Mouse (Mus musculus): ENCODE data around the gene Fibcd1. TPM values are rescaled to one million over a fixed set of nuclear protein-coding genes. Genes with fewer than 3 reads are reported as not detected.

The Fibcd1 gene
- total RNA-seq (2021), result 10 to 100 TPM in 1 of 2 experiments, 1 to 10 TPM in 1; 7.0 to 13.3 TPM

DNA sequence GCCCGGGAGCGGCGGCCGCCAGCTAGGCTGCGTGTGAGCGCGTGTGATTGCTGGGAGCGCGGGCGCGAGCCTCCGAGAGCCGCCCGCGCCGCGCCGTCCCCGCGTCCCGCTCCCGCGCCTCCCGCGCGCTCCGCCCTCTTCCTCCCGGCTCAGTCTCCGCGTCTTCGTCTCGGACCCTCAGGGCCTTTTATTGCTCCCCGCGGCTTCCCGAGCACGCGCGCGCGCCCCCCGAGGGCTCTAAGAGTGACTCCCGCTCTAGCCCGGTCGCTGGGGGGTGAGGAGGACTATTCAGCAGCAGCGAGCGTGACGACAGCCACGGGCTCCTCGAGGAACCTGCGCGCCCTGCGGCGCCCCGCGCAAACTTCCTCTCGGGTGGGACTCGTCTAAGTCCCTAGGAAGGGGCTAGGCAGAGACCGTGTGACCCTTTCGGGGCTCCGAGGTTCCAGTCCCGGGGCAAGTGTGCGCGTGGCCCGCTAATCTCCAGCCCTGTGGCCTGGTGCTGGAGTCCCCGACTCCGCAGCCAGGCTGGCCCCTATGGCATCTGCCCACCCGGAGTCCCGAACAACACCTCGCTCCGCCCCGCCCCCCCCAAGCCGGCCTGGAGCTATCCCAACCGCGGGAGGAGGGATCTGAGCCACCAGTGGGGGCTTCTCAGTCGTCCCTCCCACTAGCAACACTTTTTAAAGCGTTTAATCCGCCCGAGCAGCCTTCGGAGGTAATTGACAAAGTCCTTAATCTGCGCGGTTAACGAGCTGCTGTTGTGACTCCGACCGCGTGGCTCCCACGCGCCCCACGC lies at the start of gene Fibcd1:
Gene Fibcd1, minus strand, starts transcription at position 110 of the 796 bp plus-strand sequence.
- intact Hi-C loops (cut with DNase I), result no loop called here
- no peak for DNase-seq (ENCODE audit: extremely low spot score in 1 of 2, low spot score in 2 of 2)

DNA sequence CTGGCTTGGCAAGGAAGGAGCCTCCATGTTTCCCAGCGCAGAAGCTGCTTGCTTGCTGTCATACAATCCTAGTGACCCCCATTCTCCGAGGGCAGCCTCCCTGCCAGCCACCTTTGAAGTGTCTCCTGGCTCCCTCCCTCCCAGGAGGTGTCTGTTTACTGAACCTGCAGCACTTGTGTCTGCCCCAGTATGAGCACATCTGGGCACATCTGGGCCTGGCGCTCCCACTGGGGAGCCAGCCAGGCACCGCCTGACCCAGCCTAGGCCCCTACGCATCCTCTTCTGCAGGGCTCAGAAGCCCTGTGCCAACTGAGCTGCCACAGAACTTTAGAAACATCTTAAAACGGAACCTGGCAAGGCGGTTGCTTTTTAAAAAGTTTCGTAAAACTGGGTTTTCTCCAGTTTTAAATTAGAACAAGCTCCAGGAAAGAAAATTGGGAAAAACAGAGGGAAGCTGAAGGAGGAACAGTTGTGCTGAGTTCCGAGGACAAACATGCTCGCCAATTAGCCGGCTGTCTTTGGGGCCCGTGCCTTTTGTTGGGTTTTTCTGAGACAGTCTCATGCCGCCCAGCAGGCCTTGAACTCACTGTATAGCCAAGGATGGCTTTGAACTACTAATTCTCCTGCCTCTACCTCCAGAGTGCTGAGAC lies 48.5 kb upstream of the Fibcd1 start:
- intact Hi-C loops (cut with DNase I), result no loop called here
- peak in 1 of 2 experiments; percentile 48 for DNase-seq (ENCODE audit: extremely low spot score in 1 of 2, low spot score in 2 of 2)

DNA sequence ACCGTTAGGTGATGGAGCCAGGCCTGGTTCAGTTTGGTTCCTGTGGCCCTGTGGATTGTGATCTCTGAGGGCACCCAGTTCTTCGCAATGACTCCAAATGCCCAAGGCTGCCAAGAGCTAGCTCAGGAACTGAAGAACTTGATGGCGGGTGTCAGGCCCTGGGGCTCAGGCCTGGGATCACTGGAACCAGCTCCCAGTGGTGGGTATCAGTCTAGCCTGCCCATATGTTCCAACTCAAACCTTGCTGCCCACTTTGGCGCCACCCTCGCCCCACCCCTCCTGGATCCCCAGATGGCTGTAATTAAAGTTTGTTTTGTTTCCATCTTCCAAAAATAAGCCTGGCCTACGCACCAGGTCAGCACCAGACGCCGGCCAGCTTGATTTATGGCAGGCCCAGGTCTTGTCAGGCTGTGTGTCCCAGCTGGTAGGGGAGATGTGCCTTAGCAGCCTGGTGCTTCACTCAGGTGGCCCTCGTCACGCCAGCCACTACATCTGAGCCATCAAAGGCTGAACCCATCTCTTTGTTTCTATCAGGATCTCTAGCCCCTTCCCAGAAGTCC lies 47.4 kb upstream of the Fibcd1 start:
- intact Hi-C loops (cut with DNase I), result no loop called here
- no peak for DNase-seq (ENCODE audit: extremely low spot score in 1 of 2, low spot score in 2 of 2)

DNA sequence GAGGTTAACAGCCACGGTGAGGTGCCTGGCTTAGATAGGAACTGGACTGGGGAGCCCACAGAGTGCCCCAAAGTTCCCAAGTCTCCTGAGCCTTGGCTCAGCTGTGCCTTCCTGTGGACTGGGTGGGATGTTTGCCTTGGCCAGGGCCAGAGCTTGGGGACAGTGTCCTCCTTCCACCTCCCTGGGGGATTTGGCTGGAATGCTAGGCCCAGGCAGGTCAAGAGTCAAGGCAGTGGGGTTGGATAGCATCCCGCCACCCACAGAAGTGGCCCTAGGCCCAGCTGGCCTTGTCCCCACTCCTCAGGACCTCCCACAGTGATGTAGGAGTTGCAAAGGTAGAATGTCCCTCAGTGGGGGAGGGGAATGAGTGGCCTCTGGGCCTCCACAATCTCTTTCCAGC lies 45.4 kb upstream of the Fibcd1 start:
- intact Hi-C loops (cut with DNase I), result no loop called here
- DNase-seq (ENCODE audit: extremely low spot score in 1 of 2, low spot score in 2 of 2), result peak in 1 of 2 experiments; percentile 72

DNA sequence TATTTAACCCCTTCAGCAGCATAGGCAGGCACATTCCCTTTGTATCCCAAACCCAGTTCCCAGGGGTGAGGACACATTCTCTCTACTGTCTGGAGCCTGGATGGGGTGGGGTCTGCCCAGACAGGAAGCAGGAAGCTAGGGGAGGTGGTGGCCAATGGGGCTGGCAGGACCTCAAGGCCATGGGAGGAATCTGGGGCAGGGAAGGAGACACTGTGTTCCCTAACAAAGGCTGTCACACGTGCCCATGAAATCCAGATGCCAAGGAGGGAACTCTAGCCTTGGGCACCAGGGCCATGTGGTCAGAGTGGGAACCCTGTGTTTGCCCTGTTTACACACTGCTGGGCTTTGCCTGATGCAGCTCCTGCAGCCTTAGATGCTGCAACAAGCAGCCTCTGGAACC lies 43.1 kb upstream of the Fibcd1 start:
- intact Hi-C loops (cut with DNase I), result loop anchor here (5.0 to 10.0 kb wide), 2 partner anchors 102 to 204 kb away; partner anchors contain the start of gene Abl1
- no peak for DNase-seq (ENCODE audit: extremely low spot score in 1 of 2, low spot score in 2 of 2)

- intact Hi-C loops (cut with DNase I), result loop anchor here (5.0 to 10.0 kb wide), 2 partner anchors 100 to 202 kb away; partner anchors contain the start of gene Abl1
- DNase-seq (ENCODE audit: extremely low spot score in 1 of 2, low spot score in 2 of 2), result peak in 1 of 2 experiments; percentile 87
Measured at GRCm38 (mm10) chr2:31887030-31887429, 41.2 kb upstream of the Fibcd1 start, which contains the start of gene Lamc3. TSS of gene Lamc3 (plus strand) at chr2:31887291.

DNA sequence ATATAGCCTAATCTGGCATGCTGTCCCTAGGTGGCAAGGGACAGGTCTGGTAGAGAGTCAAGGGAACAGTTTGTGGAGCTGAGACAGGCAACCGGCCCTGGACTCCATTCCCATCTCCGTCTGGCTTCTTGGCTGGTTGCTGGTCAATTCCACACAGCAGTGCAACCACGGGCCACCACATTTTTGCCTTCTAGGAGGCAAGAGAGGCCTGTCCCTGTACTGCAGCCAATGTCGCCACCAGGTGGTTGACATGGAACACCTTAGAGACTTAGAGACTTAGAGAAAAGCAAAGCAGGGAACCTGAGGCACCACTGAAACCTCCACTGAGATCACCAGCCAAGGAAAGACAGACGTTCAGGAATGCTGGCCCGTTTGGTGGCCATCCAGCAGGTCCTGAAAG lies 39.0 kb upstream of the Fibcd1 start:
- intact Hi-C loops (cut with DNase I), result loop anchor here (5.0 to 10.0 kb wide), 3 partner anchors 68 to 200 kb away; partner anchors contain the start of gene Abl1
- DNase-seq (ENCODE audit: extremely low spot score in 1 of 2, low spot score in 2 of 2), result peak; percentile 34 to 80

DNA sequence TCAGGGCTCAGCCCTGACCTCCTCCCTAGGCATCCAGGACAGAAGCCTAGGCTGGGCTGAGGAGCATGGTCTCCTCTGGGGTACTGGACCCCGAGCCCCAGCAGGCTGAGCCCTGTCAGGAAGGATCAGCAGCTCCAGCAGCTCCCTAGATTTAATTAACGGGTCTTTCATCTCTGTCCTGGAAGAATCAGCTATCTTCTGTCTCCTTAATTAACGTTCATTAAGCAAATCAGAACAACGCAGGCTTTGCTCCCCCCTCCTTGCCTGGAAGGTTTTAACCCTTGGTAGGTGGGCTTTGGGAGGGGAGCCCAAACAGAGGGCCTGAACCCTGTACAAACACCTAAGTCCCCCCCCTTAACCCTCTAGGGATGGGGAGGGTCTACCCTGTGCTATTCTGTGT lies 37.3 kb upstream of the Fibcd1 start:
- intact Hi-C loops (cut with DNase I), result loop anchor here (5.0 to 10.0 kb wide), 2 partner anchors 66 to 198 kb away; partner anchors contain the start of gene Abl1
- DNase-seq (ENCODE audit: extremely low spot score in 1 of 2, low spot score in 2 of 2), result no peak

DNA sequence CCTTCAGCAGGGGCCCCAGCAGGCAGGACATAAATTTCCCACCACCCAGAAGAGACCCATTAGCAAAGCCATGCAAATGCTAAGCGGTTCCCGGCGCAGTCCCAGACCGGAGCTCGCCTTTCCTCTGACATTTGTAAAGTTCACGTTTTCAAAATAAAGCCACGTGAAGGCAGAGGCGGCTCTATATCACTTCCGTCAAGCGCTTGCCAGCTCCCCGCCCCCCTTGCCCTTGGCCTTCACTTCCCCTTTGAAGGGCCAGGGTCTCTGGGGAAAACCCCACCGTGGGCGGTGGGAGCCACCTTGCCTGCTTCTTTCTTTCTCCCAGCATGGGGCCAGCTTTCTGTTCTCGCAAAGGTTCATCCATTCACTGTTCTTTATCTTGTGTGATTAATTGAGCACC lies 35.1 kb upstream of the Fibcd1 start:
- DNase-seq (ENCODE audit: extremely low spot score in 1 of 2, low spot score in 2 of 2), result no peak
- intact Hi-C loops (cut with DNase I), result loop anchor here (5.0 to 10.0 kb wide), 2 partner anchors 64 to 196 kb away; partner anchors contain the start of gene Abl1

GRCm38 (mm10) chr2:31878610-31879009 lies 32.8 kb upstream of the Fibcd1 start:
- no peak for DNase-seq (ENCODE audit: extremely low spot score in 1 of 2, low spot score in 2 of 2)
- intact Hi-C loops (cut with DNase I), result no loop called here

GRCm38 (mm10) chr2:31876446-31876845 lies 30.6 kb upstream of the Fibcd1 start:
- DNase-seq (ENCODE audit: extremely low spot score in 1 of 2, low spot score in 2 of 2), result no peak
- intact Hi-C loops (cut with DNase I), result no loop called here

- no peak for DNase-seq (ENCODE audit: extremely low spot score in 1 of 2, low spot score in 2 of 2)
- intact Hi-C loops (cut with DNase I), result no loop called here
Measured at GRCm38 (mm10) chr2:31874290-31874855, 28.6 kb upstream of the Fibcd1 start.

- intact Hi-C loops (cut with DNase I), result no loop called here
- no peak for DNase-seq (ENCODE audit: extremely low spot score in 1 of 2, low spot score in 2 of 2)
Measured at GRCm38 (mm10) chr2:31870683-31871082, 24.9 kb upstream of the Fibcd1 start.

DNA sequence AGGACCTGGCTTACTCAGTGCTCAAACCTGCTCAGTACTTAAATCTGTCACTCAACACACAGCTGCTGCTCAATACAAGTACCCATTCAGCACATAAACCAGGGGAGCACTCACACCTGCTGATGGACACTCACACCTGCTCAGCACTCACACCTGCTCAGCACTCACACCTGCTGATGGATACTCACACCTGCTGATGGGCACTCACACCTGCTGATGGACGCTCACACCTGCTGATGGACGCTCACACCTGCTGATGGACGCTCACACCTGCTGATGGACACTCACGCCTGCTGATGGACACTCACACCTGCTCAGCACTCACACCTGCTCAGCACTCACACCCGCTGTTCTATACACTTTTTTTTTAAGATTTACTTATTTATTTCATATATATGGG lies 23.9 kb upstream of the Fibcd1 start:
- intact Hi-C loops (cut with DNase I), result no loop called here
- DNase-seq (ENCODE audit: extremely low spot score in 1 of 2, low spot score in 2 of 2), result no peak

DNA sequence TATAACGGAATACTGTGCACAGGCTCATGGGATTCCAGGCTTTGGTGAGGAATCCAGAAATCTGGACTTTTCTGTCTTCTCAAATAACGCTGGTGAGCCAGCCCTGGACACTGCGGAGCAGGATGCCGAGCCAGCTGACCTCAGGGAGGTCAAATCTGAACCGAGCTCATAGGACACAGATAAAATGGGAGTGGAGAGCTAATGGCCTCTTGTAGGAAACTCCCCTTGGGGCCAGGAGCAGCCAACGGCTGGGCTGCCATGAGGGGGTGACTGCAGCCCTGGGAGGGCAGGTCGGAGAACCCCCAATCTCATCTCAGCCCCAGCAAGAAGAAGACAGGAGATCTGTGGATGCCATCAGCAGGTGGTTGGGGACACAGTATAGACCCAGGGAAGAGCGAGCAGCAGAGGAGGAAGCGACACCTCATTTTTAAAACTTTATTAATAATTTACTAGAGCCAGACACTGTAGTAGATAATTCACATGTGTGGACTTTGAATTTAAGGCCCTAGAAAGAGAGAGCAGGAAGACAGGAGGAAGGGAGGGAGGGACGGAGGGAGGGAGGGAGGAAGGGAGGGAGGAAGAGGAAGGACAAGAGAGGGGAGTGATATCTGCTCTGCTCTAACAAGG lies 22.8 kb upstream of the Fibcd1 start:
- DNase-seq (ENCODE audit: extremely low spot score in 1 of 2, low spot score in 2 of 2), result no peak
- intact Hi-C loops (cut with DNase I), result no loop called here

DNA sequence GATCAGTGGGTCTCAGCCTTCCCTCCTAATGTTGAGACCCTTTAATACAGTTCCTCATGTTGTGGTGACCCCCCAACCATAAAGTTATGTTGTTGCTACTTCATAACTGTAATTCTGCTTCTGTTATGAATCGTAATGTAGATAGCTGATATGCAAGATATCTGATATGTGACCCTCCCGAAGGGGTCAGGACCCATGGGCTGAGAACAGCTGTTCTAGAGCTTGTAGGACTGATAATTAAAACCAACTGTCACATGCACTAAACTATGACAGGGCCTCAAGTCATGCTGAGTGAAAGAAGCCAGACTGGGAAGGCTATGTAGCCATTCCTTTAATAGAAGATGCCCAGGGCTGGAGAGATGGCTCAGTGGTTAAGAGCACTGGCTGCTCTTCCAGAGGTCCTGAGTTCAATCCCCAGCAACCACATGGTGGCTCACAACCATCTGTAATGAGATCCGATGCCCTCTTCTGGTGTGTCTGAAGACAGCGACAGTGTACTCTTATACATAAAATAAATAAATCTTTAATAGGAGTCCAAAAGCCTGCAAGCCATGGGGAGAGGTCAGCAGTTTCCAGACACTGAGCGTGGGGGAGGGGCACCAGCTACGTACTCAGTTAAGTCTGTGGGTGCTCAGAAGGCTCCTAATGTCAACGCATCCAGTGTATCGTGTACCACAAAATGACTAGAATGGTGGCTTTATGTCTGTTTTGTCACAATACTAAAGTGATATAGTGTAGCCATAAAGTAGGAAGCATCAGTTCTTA lies 22.1 kb upstream of the Fibcd1 start:
- no peak for DNase-seq (ENCODE audit: extremely low spot score in 1 of 2, low spot score in 2 of 2)
- intact Hi-C loops (cut with DNase I), result no loop called here

- no peak for DNase-seq (ENCODE audit: extremely low spot score in 1 of 2, low spot score in 2 of 2)
- intact Hi-C loops (cut with DNase I), result no loop called here
Measured at GRCm38 (mm10) chr2:31865794-31866193, 20.0 kb upstream of the Fibcd1 start.

GRCm38 (mm10) chr2:31865322-31865721 lies 19.5 kb upstream of the Fibcd1 start:
- DNase-seq (ENCODE audit: extremely low spot score in 1 of 2, low spot score in 2 of 2), result no peak
- intact Hi-C loops (cut with DNase I), result no loop called here
